Mouse (Mus musculus): Measurements from ENCODE around the gene Uggt2. TPM values are rescaled to one million over a fixed set of nuclear protein-coding genes. Genes with fewer than 3 reads are reported as not detected.

The Uggt2 gene
- polyA plus RNA-seq, 1 experiment from 2014 or later: 7.0 TPM

DNA sequence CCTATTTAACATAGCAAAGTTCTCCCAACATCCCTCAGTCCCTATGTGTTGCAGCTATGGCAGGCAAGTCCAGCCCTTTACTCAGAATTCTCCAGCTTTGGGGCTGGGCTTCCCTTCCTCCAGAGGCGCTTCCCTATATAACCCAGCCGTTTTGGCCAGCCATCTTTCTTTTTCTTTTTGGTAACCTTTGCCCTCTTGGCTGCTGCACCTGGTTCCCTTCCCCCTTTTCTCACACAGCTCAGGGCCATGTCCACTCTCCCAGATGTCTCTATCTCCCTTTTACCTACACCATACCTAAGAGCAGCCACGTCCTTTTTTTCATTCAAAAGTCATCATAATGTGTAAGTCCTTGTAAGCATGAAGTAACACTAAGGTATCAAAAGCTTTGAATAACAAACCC is 163.0 kb downstream of the Uggt2 start:
- ATAC-seq (replicated peaks; ENCODE audit: low FRiP score): no peak
- H3K27ac ChIP-seq (ENCODE audit: low read depth, low read length): no peak overlapping the region
- no peak for DNase-seq (ENCODE audit: low spot score)
- peaks cover 21% of the 10 kb centered on the region for H3K4me1 ChIP-seq (replicated peaks; ENCODE audit: control insufficient read depth, insufficient read depth, low read length)
- peak overlapping the region; percentile 71; the same call in 1 of the 2 replicates for H3K4me2 ChIP-seq
- no peak overlapping the region for H3K4me3 ChIP-seq (ENCODE audit: low read depth, low read length)
- H3K9ac ChIP-seq (ENCODE audit: low read depth, low read length): no peak overlapping the region
- 63% methylated on average over 3 of the region's 3 CpGs for WGBS
- H3K36me3 ChIP-seq (ENCODE audit: control insufficient read depth, insufficient read depth, low read length): no peaks in the 10 kb centered on the region
- no peaks in the 10 kb centered on the region for H3K27me3 ChIP-seq (replicated peaks; ENCODE audit: control insufficient read depth, insufficient read depth, low read length)
- no peaks in the 10 kb centered on the region for H3K9me3 ChIP-seq (ENCODE audit: control insufficient read depth, low read length)

Other genes with a start within 250 kb of the Uggt2 start
- 7.2 and 7.8 TPM in 2 replicates for gene Dzip1, start 174.0 kb downstream of the Uggt2 start, polyA plus RNA-seq (2014; fragmentation: Nextera tagmentation; extraction: Ambion mirVana)
- 53.7 and 54.7 TPM in 2 replicates for gene Dnajc3, start 161.5 kb downstream of the Uggt2 start, polyA plus RNA-seq (2014; fragmentation: Nextera tagmentation; extraction: Ambion mirVana)
- gene Hs6st3, start 38.9 kb upstream of the Uggt2 start, polyA plus RNA-seq (2014; fragmentation: Nextera tagmentation; extraction: Ambion mirVana): 0.14 TPM in 1 of 2 replicates, not detected in the other

Measured in liver, embryonic 11.5 days (tissue).